Mouse (Mus musculus) testis, postnatal 14 days (tissue): ENCODE data around the gene Pacsin3.

ENCODE experiments used
- DNase-seq: peaks from one replicate; pipeline ENCODE4 v3.0.0; 2021; ENCODE audit warnings: low spot score

The Pacsin3 gene

GRCm38 (mm10) chr2:91259493-91259892, 3.7 kb downstream of the Pacsin3 start:
- DNase-seq: no peak

GRCm38 (mm10) chr2:91263692-91264660, 8.2 kb downstream of the Pacsin3 start:
- peak; percentile 15 for DNase-seq

GRCm38 (mm10) chr2:91264711-91265681, 9.2 kb downstream of the Pacsin3 start, which contains the start of gene Arfgap2:
Gene Arfgap2 (plus strand): TSS chr2:91264974.
- DNase-seq: peak; percentile 97

GRCm38 (mm10) chr2:91268042-91268441, 12.3 kb downstream of the Pacsin3 start:
- no peak for DNase-seq

GRCm38 (mm10) chr2:91268706-91269105, 13.0 kb downstream of the Pacsin3 start:
- no peak for DNase-seq

- DNase-seq: no peak
These were observed 14.0 kb downstream of the Pacsin3 start for GRCm38 (mm10) chr2:91269687-91270133.

- no peak for DNase-seq
These were observed 23.1 kb downstream of the Pacsin3 start for GRCm38 (mm10) chr2:91278749-91279371.

GRCm38 (mm10) chr2:91279372-91279755, 23.6 kb downstream of the Pacsin3 start:
- DNase-seq: no peak

GRCm38 (mm10) chr2:91281366-91281765, 25.6 kb downstream of the Pacsin3 start:
- no peak for DNase-seq

GRCm38 (mm10) chr2:91283972-91284371, 28.2 kb downstream of the Pacsin3 start:
- no peak for DNase-seq

- no peak for DNase-seq
These were observed 28.8 kb downstream of the Pacsin3 start for GRCm38 (mm10) chr2:91284375-91285199.

GRCm38 (mm10) chr2:91285885-91286505, 30.2 kb downstream of the Pacsin3 start:
- DNase-seq: peak; percentile 61

- no peak for DNase-seq
These were observed 31.8 kb downstream of the Pacsin3 start for GRCm38 (mm10) chr2:91287563-91287962.

- DNase-seq: peak; percentile 40
These were observed 35.6 kb downstream of the Pacsin3 start for GRCm38 (mm10) chr2:91291197-91292007.

- DNase-seq: no peak
These were observed 38.5 kb downstream of the Pacsin3 start for GRCm38 (mm10) chr2:91294226-91294625.

- no peak for DNase-seq
These were observed 40.1 kb downstream of the Pacsin3 start for GRCm38 (mm10) chr2:91295895-91296294.

GRCm38 (mm10) chr2:91299156-91299555, 43.4 kb downstream of the Pacsin3 start:
- no peak for DNase-seq

GRCm38 (mm10) chr2:91300784-91301183, 45.0 kb downstream of the Pacsin3 start:
- DNase-seq: no peak

- DNase-seq: no peak
These were observed 46.1 kb downstream of the Pacsin3 start for GRCm38 (mm10) chr2:91301836-91302235.

GRCm38 (mm10) chr2:91302845-91303244, 47.1 kb downstream of the Pacsin3 start:
- no peak for DNase-seq
